Mouse (Mus musculus): ENCODE results near the gene Clk3. TPM values are rescaled to one million over a fixed set of nuclear protein-coding genes. Genes with fewer than 3 reads are reported as not detected.

Clk3 gene
- polyA plus RNA-seq, 1 experiment from 2014 or later: 26.7 TPM

- H3K9ac ChIP-seq (ENCODE audit: low read depth, low read length): no peak overlapping the region
- no peaks in the 10 kb centered on the region for H3K4me1 ChIP-seq (replicated peaks; ENCODE audit: control insufficient read depth, insufficient read depth, low read length)
- no peak overlapping the region for H3K4me3 ChIP-seq (ENCODE audit: low read depth, low read length)
- H3K27me3 ChIP-seq (replicated peaks; ENCODE audit: control insufficient read depth, insufficient read depth, low read length): no peaks in the 10 kb centered on the region
- TF ChIP-seq CTCF (IDR thresholded peaks at IDR 0.05; ENCODE audit: low read depth): no peak
- H3K9me3 ChIP-seq (ENCODE audit: control insufficient read depth): no peaks in the 10 kb centered on the region
- H3K36me3 ChIP-seq (ENCODE audit: control insufficient read depth, insufficient read depth): peaks cover 83% of the 10 kb centered on the region
- no peak for ATAC-seq
- WGBS: 85% methylated on average over 6 of the region's 6 CpGs
- no peak overlapping the region for H3K4me2 ChIP-seq (replicated peaks; ENCODE audit: low read depth)
- peak overlapping the region; percentile 46; the same call in 1 of the 2 replicates for H3K27ac ChIP-seq (ENCODE audit: low read depth, low read length)
Observed at GRCm38 (mm10) chr9:57748137-57748536, 17.5 kb downstream of the Clk3 start.

GRCm38 (mm10) chr9:57747067-57747466 lies 18.6 kb downstream of the Clk3 start:
- no peak for ATAC-seq
- H3K4me3 ChIP-seq (ENCODE audit: low read depth, low read length): no peak overlapping the region
- peaks cover 72% of the 10 kb centered on the region for H3K36me3 ChIP-seq (ENCODE audit: control insufficient read depth, insufficient read depth)
- H3K27me3 ChIP-seq (replicated peaks; ENCODE audit: control insufficient read depth, insufficient read depth, low read length): no peaks in the 10 kb centered on the region
- H3K27ac ChIP-seq (ENCODE audit: low read depth, low read length): no peak overlapping the region
- no peak overlapping the region for H3K9ac ChIP-seq (ENCODE audit: low read depth, low read length)
- no peak overlapping the region for H3K4me2 ChIP-seq (replicated peaks; ENCODE audit: low read depth)
- TF ChIP-seq CTCF (IDR thresholded peaks at IDR 0.05; ENCODE audit: low read depth): no peak
- H3K9me3 ChIP-seq (ENCODE audit: control insufficient read depth): no peaks in the 10 kb centered on the region
- 79% methylated on average over 1 of the region's 1 CpGs for WGBS
- no peaks in the 10 kb centered on the region for H3K4me1 ChIP-seq (replicated peaks; ENCODE audit: control insufficient read depth, insufficient read depth, low read length)

- peak; percentile 95 for TF ChIP-seq CTCF (IDR thresholded peaks at IDR 0.05; ENCODE audit: low read depth)
- 76% methylated on average over 3 of the region's 3 CpGs for WGBS
- Histone ChIP-seq H3K27me3 (replicated peaks; ENCODE audit: control insufficient read depth, insufficient read depth, low read length) (no peaks in the 10 kb centered on the region), H3K9me3 (ENCODE audit: control insufficient read depth) (no peaks in the 10 kb centered on the region), H3K36me3 (ENCODE audit: control insufficient read depth, insufficient read depth) (peaks cover 68% of the 10 kb centered on the region), H3K27ac (ENCODE audit: low read depth, low read length) (no peak overlapping the region), H3K9ac (ENCODE audit: low read depth, low read length) (no peak overlapping the region), H3K4me2 (replicated peaks; ENCODE audit: low read depth) (no peak overlapping the region), H3K4me3 (ENCODE audit: low read depth, low read length) (no peak overlapping the region), H3K4me1 (replicated peaks; ENCODE audit: control insufficient read depth, insufficient read depth, low read length) (no peaks in the 10 kb centered on the region)
- no peak for ATAC-seq
Observed at GRCm38 (mm10) chr9:57744462-57745091, 21.1 kb downstream of the Clk3 start.

- H3K4me3 ChIP-seq (ENCODE audit: low read depth, low read length): no peak overlapping the region
- peaks cover 27% of the 10 kb centered on the region for H3K36me3 ChIP-seq (ENCODE audit: control insufficient read depth, insufficient read depth)
- no peak overlapping the region for H3K27ac ChIP-seq (ENCODE audit: low read depth, low read length)
- H3K4me2 ChIP-seq (replicated peaks; ENCODE audit: low read depth): no peak overlapping the region
- no peak for TF ChIP-seq CTCF (IDR thresholded peaks at IDR 0.05; ENCODE audit: low read depth)
- no peak for ATAC-seq
- no peak overlapping the region for H3K9ac ChIP-seq (ENCODE audit: low read depth, low read length)
- H3K9me3 ChIP-seq (ENCODE audit: control insufficient read depth): no peaks in the 10 kb centered on the region
- WGBS: 92% methylated on average over 5 of the region's 5 CpGs
- H3K27me3 ChIP-seq (replicated peaks; ENCODE audit: control insufficient read depth, insufficient read depth, low read length): no peaks in the 10 kb centered on the region
- H3K4me1 ChIP-seq (replicated peaks; ENCODE audit: control insufficient read depth, insufficient read depth, low read length): no peaks in the 10 kb centered on the region
Observed at GRCm38 (mm10) chr9:57739863-57740262, 25.8 kb downstream of the Clk3 start.

GRCm38 (mm10) chr9:57733606-57734005 lies 32.1 kb downstream of the Clk3 start:
- no peak for ATAC-seq
- Histone ChIP-seq H3K4me2 (replicated peaks; ENCODE audit: low read depth) (no peak overlapping the region), H3K4me3 (ENCODE audit: low read depth, low read length) (no peak overlapping the region), H3K27ac (ENCODE audit: low read depth, low read length) (no peak overlapping the region), H3K27me3 (replicated peaks; ENCODE audit: control insufficient read depth, insufficient read depth, low read length) (no peaks in the 10 kb centered on the region), H3K9me3 (ENCODE audit: control insufficient read depth) (no peaks in the 10 kb centered on the region), H3K4me1 (replicated peaks; ENCODE audit: control insufficient read depth, insufficient read depth, low read length) (no peaks in the 10 kb centered on the region), H3K36me3 (ENCODE audit: control insufficient read depth, insufficient read depth) (peaks cover 12% of the 10 kb centered on the region; the same call in 1 of the 2 replicates), H3K9ac (ENCODE audit: low read depth, low read length) (no peak overlapping the region)
- whole genome bisulfite sequencing: 89% methylated on average over 6 of the region's 6 CpGs
- TF ChIP-seq CTCF (IDR thresholded peaks at IDR 0.05; ENCODE audit: low read depth): no peak

GRCm38 (mm10) chr9:57728312-57728711 lies 37.3 kb downstream of the Clk3 start:
- H3K27ac ChIP-seq (ENCODE audit: low read depth, low read length): no peak overlapping the region
- H3K9ac ChIP-seq (ENCODE audit: low read depth, low read length): no peak overlapping the region
- ATAC-seq: no peak
- TF ChIP-seq CTCF (IDR thresholded peaks at IDR 0.05; ENCODE audit: low read depth): peak; percentile 45
- peaks cover 26% of the 10 kb centered on the region for H3K36me3 ChIP-seq (ENCODE audit: control insufficient read depth, insufficient read depth)
- 83% methylated on average over 1 of the region's 1 CpGs for WGBS
- peaks cover 7% of the 10 kb centered on the region; the same call in 1 of the 2 replicates for H3K4me1 ChIP-seq (replicated peaks; ENCODE audit: control insufficient read depth, insufficient read depth, low read length)
- no peak overlapping the region for H3K4me2 ChIP-seq (replicated peaks; ENCODE audit: low read depth)
- no peak overlapping the region for H3K4me3 ChIP-seq (ENCODE audit: low read depth, low read length)
- no peaks in the 10 kb centered on the region for H3K27me3 ChIP-seq (replicated peaks; ENCODE audit: control insufficient read depth, insufficient read depth, low read length)
- no peaks in the 10 kb centered on the region for H3K9me3 ChIP-seq (ENCODE audit: control insufficient read depth)
